Mouse (Mus musculus): ENCODE measurements around the gene Wasf3.

- TF ChIP-seq CTCF (IDR thresholded peaks at IDR 0.05; ENCODE audit: low read depth, low read length): no peak
- no peak for TF ChIP-seq POLR2A (IDR thresholded peaks at IDR 0.05; ENCODE audit: borderline replicate concordance, low read depth, low read length)
Measured at GRCm38 (mm10) chr5:146398386-146399115, 13.8 kb downstream of the Wasf3 start.

Measured in bone marrow macrophage, adult 2 months (primary cell).